In the genomic region with DNA sequence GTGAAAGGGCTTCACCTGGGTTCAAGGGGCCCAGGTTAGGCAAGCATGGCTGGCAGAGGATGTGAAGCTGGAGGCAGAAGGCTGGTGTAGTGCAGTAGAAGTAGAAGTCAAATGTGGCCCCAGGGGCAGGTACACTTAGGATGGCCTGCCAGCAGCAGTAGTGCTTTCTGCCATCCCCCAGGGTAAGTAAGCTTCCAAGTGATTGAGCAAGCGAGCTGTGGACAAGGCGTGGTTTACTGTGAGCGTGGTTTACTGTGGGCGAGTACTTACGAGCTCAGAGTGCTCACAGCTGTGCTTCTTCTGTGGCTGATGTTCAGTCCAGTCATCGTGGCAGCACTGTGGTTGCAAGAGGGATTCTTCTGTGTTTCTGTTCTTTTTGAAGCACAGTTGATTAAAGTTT, we compare ENCODE assay signal across 11 mouse cellular contexts.
DNase-seq lines count a peak whose midpoint lies in the region; ATAC-seq lines count a peak whose summit lies in the region.
"Had no signal": no experiment of that assay in that cellular context is flagged by ENCODE, and none has a peak within 500 bp of the region (broad histone marks: within the 10 kb centered on the region; RNA-seq: fewer than 3 reads in every experiment).

No protein-coding gene starts in this region.

- H3K27ac ChIP-seq in lung, embryonic 16.5 days (ENCODE audit: low read length), result no peak overlapping the region
- H3K27ac ChIP-seq: liver, embryonic 13.5 days; neural tube, embryonic 13.5 days had no signal

- H3K4me1 ChIP-seq in lung, embryonic 16.5 days (replicated peaks; ENCODE audit: control insufficient read depth, insufficient read depth, low read length), result peaks cover 15% of the 10 kb centered on the region; the same call in 1 of the 2 replicates

- no peaks in the 10 kb centered on the region for H3K27me3 ChIP-seq in lung, embryonic 16.5 days (ENCODE audit: control insufficient read depth, insufficient read depth, low read depth, low read length)
- H3K27me3 ChIP-seq: liver, embryonic 13.5 days; neural tube, embryonic 13.5 days had no signal

- peak; percentile 75 for DNase-seq in gastrocnemius, adult 18-20 months (ENCODE audit: low spot score)
- no peak for DNase-seq in gastrocnemius, postnatal 4 days (ENCODE audit: low spot score in 2 of 2)
- DNase-seq in urinary bladder, postnatal 36 days (ENCODE audit: low spot score in 2 of 2), result peak; percentile 26 to 78
- no peak for DNase-seq in urinary bladder, postnatal 4 days (ENCODE audit: low spot score in 2 of 2)
- DNase-seq in testis, postnatal 14 days (ENCODE audit: low spot score), result no peak
- no peak for DNase-seq in T-cell, adult 2 months (ENCODE audit: low spot score)
- DNase-seq in right cerebral cortex, postnatal 4 days, result no peak
- DNase-seq: liver, embryonic 13.5 days had no signal

- WGBS in lung, embryonic 16.5 days, result 51% methylated on average over 6 of the region's 6 CpGs

- no peaks in the 10 kb centered on the region for H3K9me3 ChIP-seq in lung, embryonic 16.5 days (ENCODE audit: control insufficient read depth, low read length)
- H3K9me3 ChIP-seq: liver, embryonic 13.5 days; neural tube, embryonic 13.5 days had no signal

- no peak overlapping the region for H3K4me2 ChIP-seq in lung, embryonic 16.5 days (ENCODE audit: low read depth, low read length)
- H3K4me2 ChIP-seq: liver, embryonic 13.5 days; neural tube, embryonic 13.5 days had no signal

- H3K4me3 ChIP-seq in lung, embryonic 16.5 days (ENCODE audit: low read length), result no peak overlapping the region
- H3K4me3 ChIP-seq: liver, embryonic 13.5 days; neural tube, embryonic 13.5 days had no signal

- no peak overlapping the region for H3K9ac ChIP-seq in lung, embryonic 16.5 days (ENCODE audit: low read length)
- H3K9ac ChIP-seq: liver, embryonic 13.5 days; neural tube, embryonic 13.5 days had no signal

- no peaks in the 10 kb centered on the region for H3K36me3 ChIP-seq in lung, embryonic 16.5 days (ENCODE audit: control insufficient read depth, insufficient read depth, low read length)
- H3K36me3 ChIP-seq: neural tube, embryonic 13.5 days had no signal

- peak; percentile 69 for ATAC-seq in lung, embryonic 16.5 days (ENCODE audit: low read depth)
- ATAC-seq: CD4-positive, CD25-positive, alpha-beta regulatory T cell, adult 4 months had no signal

Comparison
In these comparisons a context has a peak if more than half of its experiments do, and no peak if none do; other contexts are left out.
1. DNase-seq: peak in gastrocnemius, adult 18-20 months (single experiment) and urinary bladder, postnatal 36 days (2 of 2); none in gastrocnemius, postnatal 4 days (0 of 2), urinary bladder, postnatal 4 days (0 of 2), testis, postnatal 14 days (single experiment), T-cell, adult 2 months (single experiment) and right cerebral cortex, postnatal 4 days (single experiment).